Mouse (Mus musculus) CH12.LX (cell line): ENCODE data around the gene Pamr1. TPM values are rescaled to one million over a fixed set of nuclear protein-coding genes. Genes with fewer than 3 reads are reported as not detected.

Experiments used
- DNase-seq: peaks from one replicate; pipeline ENCODE4 v3.0.0-alpha.2; 2013; ENCODE audit errors: extremely low read depth
- H3K27ac ChIP-seq: 2 replicates; pipeline ENCODE4 v1.5.1; 2012; ENCODE audit warnings: low read depth, mild to moderate bottlenecking, control low read depth, moderate library complexity; ENCODE audit not compliant: insufficient read depth
- H3K27me3 ChIP-seq: replicated peaks from 2 replicates; pipeline ENCODE3; 2012; ENCODE audit warnings: inconsistent platforms
- H3K36me3 ChIP-seq, 2 experiments: replicated peaks in 1 of 2; 2 replicates each; pipeline versions ENCODE3 to v1.6.1; 2012; ENCODE audit warnings: inconsistent platforms in 1 of 2, low read length in 1 of 2, mild to moderate bottlenecking in 1 of 2, mixed read lengths in 1 of 2, moderate library complexity in 1 of 2; ENCODE audit not compliant: control insufficient read depth in 1 of 2, insufficient read depth in 1 of 2
- H3K4me1 ChIP-seq, 2 experiments: 2 replicates each; pipeline ENCODE4 v1.6.1; 2012; ENCODE audit warnings: inconsistent platforms in 1 of 2, moderate library complexity in 1 of 2; ENCODE audit not compliant: insufficient read depth in 2 of 2, control insufficient read depth in 1 of 2
- H3K4me2 ChIP-seq: 2 replicates; pipeline ENCODE4 v1.6.1; 2012; ENCODE audit warnings: low read depth, mild to moderate bottlenecking, control low read depth; ENCODE audit not compliant: poor library complexity, insufficient read depth, severe bottlenecking
- H3K4me3 ChIP-seq, 3 experiments: fragments of 150-350 bp in 1 of 3; sonication (generic) in 1 of 3; replicated peaks in 1 of 3; 2 replicates each; pipeline versions ENCODE3 to v1.5.1; 2011 to 2012; ENCODE audit warnings: low read depth in 2 of 3, low read length in 2 of 3, mild to moderate bottlenecking in 2 of 3, moderate library complexity in 2 of 3, control low read depth in 1 of 3, improper control_type of control experiment in 1 of 3, inconsistent platforms in 1 of 3, mixed read lengths in 1 of 3; ENCODE audit not compliant: poor library complexity in 1 of 3
- H3K79me2 ChIP-seq: replicated peaks from 2 replicates; pipeline ENCODE4 v1.6.1; 2012; ENCODE audit warnings: mild to moderate bottlenecking, moderate library complexity; ENCODE audit not compliant: control insufficient read depth, poor library complexity, insufficient read depth, severe bottlenecking; ENCODE audit errors: extremely low read depth
- H3K9ac ChIP-seq: 2 replicates; pipeline ENCODE4 v1.6.1; 2012; ENCODE audit warnings: low read depth, mild to moderate bottlenecking, control low read depth, moderate library complexity; ENCODE audit not compliant: insufficient read depth
- H3K9me3 ChIP-seq: replicated peaks from 2 replicates; pipeline ENCODE3; 2012; ENCODE audit warnings: low read length, inconsistent platforms, mixed read lengths
- CHD1 ChIP-seq: IDR thresholded peaks from 2 replicates; pipeline ENCODE4 v1.6.1; 2012; ENCODE audit warnings: low read depth, low read length, improper control_type of control experiment, inconsistent platforms
- E2F4 ChIP-seq: IDR thresholded peaks from 2 replicates; pipeline ENCODE4 v1.6.1; 2011; ENCODE audit warnings: low read depth, low read length, improper control_type of control experiment; ENCODE audit not compliant: insufficient replicate concordance
- EP300 ChIP-seq: IDR thresholded peaks from 2 replicates; pipeline ENCODE4 v1.6.1; 2011; ENCODE audit warnings: low read length, improper control_type of control experiment
- ETS1 ChIP-seq: conservative IDR thresholded peaks from 2 replicates; pipeline ENCODE4 v1.6.1; 2012; ENCODE audit warnings: low read depth, mild to moderate bottlenecking, inconsistent platforms, low read length, improper control_type of control experiment, moderate library complexity
- HCFC1 ChIP-seq: IDR thresholded peaks from 2 replicates; pipeline ENCODE4 v1.6.1; 2012; ENCODE audit warnings: low read depth, mild to moderate bottlenecking, inconsistent platforms, low read length, improper control_type of control experiment
- JUN ChIP-seq: IDR thresholded peaks from 2 replicates; pipeline ENCODE4 v1.6.1; 2011; ENCODE audit warnings: low read depth, mild to moderate bottlenecking, low read length, improper control_type of control experiment, moderate library complexity; ENCODE audit not compliant: insufficient read depth
- KAT2A ChIP-seq: IDR thresholded peaks from 2 replicates; pipeline ENCODE4 v1.6.1; 2012; ENCODE audit warnings: low read length, improper control_type of control experiment, inconsistent platforms; ENCODE audit not compliant: insufficient replicate concordance
- MAFK ChIP-seq: IDR thresholded peaks from 2 replicates; pipeline ENCODE4 v1.6.1; 2011; ENCODE audit warnings: low read length, improper control_type of control experiment; ENCODE audit not compliant: insufficient replicate concordance
- MAX ChIP-seq: IDR thresholded peaks from 2 replicates; pipeline ENCODE4 v1.6.1; 2011; ENCODE audit warnings: low read length, improper control_type of control experiment
- MAZ ChIP-seq: IDR thresholded peaks from 2 replicates; pipeline ENCODE4 v1.6.1; 2012; ENCODE audit warnings: low read depth, mild to moderate bottlenecking, inconsistent platforms, low read length, improper control_type of control experiment, moderate library complexity
- NELFE ChIP-seq: IDR thresholded peaks from 2 replicates; pipeline ENCODE4 v1.6.1; 2011; ENCODE audit warnings: low read depth, low read length, improper control_type of control experiment
- NRF1 ChIP-seq: IDR thresholded peaks from 2 replicates; pipeline ENCODE4 v1.6.1; 2014; ENCODE audit warnings: low read depth, mild to moderate bottlenecking, inconsistent platforms, low read length, improper control_type of control experiment, moderate library complexity
- POLR2A ChIP-seq: IDR thresholded peaks from 2 replicates; pipeline ENCODE4 v1.6.1; 2011; ENCODE audit warnings: low read depth, mild to moderate bottlenecking, improper control_type of control experiment, low read length
- POLR2AphosphoS2 ChIP-seq: IDR thresholded peaks from 2 replicates; pipeline ENCODE4 v1.6.1; 2011; ENCODE audit warnings: low read depth, low read length, improper control_type of control experiment
- RAD21 ChIP-seq: IDR thresholded peaks from 2 replicates; pipeline ENCODE4 v1.6.1; 2011; ENCODE audit warnings: low read depth, mild to moderate bottlenecking, low read length, improper control_type of control experiment, moderate library complexity
- RCOR1 ChIP-seq: conservative IDR thresholded peaks from 2 replicates; pipeline ENCODE4 v1.6.1; 2012; ENCODE audit warnings: low read depth, mild to moderate bottlenecking, inconsistent platforms, low read length, improper control_type of control experiment
- SIN3A ChIP-seq: IDR thresholded peaks from 2 replicates; pipeline ENCODE4 v1.6.1; 2012; ENCODE audit warnings: low read length, improper control_type of control experiment, inconsistent platforms
- SMC3 ChIP-seq: IDR thresholded peaks from 2 replicates; pipeline ENCODE4 v1.6.1; 2011; ENCODE audit warnings: low read depth, low read length, improper control_type of control experiment
- TBP ChIP-seq: conservative IDR thresholded peaks from 2 replicates; pipeline ENCODE4 v1.6.1; 2011; ENCODE audit warnings: low read depth, low read length, improper control_type of control experiment
- USF1 ChIP-seq: IDR thresholded peaks from 2 replicates; pipeline ENCODE4 v1.6.1; 2014; ENCODE audit warnings: low read depth, mild to moderate bottlenecking, inconsistent platforms, low read length, improper control_type of control experiment
- USF2 ChIP-seq: conservative IDR thresholded peaks from 2 replicates; pipeline ENCODE4 v1.6.1; 2011; ENCODE audit warnings: low read depth, low read length, improper control_type of control experiment
- ZC3H11A ChIP-seq: IDR thresholded peaks from 2 replicates; pipeline ENCODE4 v1.6.1; 2012; ENCODE audit warnings: low read depth, mild to moderate bottlenecking, inconsistent platforms, low read length, improper control_type of control experiment
- ZKSCAN1 ChIP-seq: IDR thresholded peaks from 2 replicates; pipeline ENCODE4 v1.6.1; 2012; ENCODE audit warnings: low read depth, inconsistent platforms, low read length, improper control_type of control experiment, borderline replicate concordance
- ZMIZ1 ChIP-seq: IDR thresholded peaks from 2 replicates; pipeline ENCODE4 v1.6.1; 2012; ENCODE audit warnings: low read depth, mild to moderate bottlenecking, inconsistent platforms, low read length, improper control_type of control experiment
- dilution Hi-C: fragments of 300-500 bp; cut with MboI; formaldehyde crosslinking; loops from 2 replicates; pipeline ENCODE4 v1.14.3; 2020; ENCODE audit warnings: low sequenced_read_pairs; ENCODE audit not compliant: extremely low pct_unique_long_range_greater_than_20kb, extremely low pct_ligation_motif_present
- in situ Hi-C: fragments of 300-500 bp; cut with MboI; formaldehyde crosslinking; loops from 3 replicates; pipeline ENCODE4 v1.14.3; 2019; ENCODE audit warnings: low sequenced_read_pairs, low pct_ligation_motif_present, low pct_unique_long_range_greater_than_20kb, mixed read lengths
- polyA plus RNA-seq: library from polyadenylated mRNA; unstranded; fragments of >175 nt; gene quantifications from 2 replicates; pipeline ENCODE4 v1.2.1, GENCODE M21; 2012; ENCODE audit warnings: low read depth; ENCODE audit not compliant: insufficient read length
- total RNA-seq, 2 experiments: library from RNA; depleted of rRNA; stranded (reverse); fragments of 300-350 nt in 1 of 2; fragments of >200 nt in 1 of 2; gene quantifications; 2 replicates each; pipeline ENCODE4 v1.2.3; 2012 to 2014

The Pamr1 gene
- total and polyA plus RNA-seq, 3 experiments: 0.08 to 0.28 (median 0.24) TPM

- Histone ChIP-seq H3K4me1 (peaks cover 0 to 7% of the 10 kb centered on the region in 2 experiments; a peak in 2 of 4 replicates), H3K27ac (no peak overlapping the region), H3K4me2 (no peak overlapping the region), H3K36me3 (no peaks in the 10 kb centered on the region), H3K79me2 (no peaks in the 10 kb centered on the region), H3K27me3 (no peaks in the 10 kb centered on the region), H3K9me3 (no peaks in the 10 kb centered on the region), H3K4me3 (no peak overlapping the region), H3K9ac (no peak overlapping the region)
- in situ Hi-C loops: no loop called here
- TF ChIP-seq POLR2A (no peak), KAT2A (no peak), USF1 (no peak), SIN3A (no peak), ZMIZ1 (no peak), MAX (no peak), POLR2AphosphoS2 (no peak), USF2 (no peak), JUN (no peak), E2F4 (no peak), CHD1 (no peak), HCFC1 (no peak), ZC3H11A (no peak)
- dilution Hi-C loops: no loop called here
- DNase-seq: no peak
Measured at GRCm38 (mm10) chr2:102507633-102508032, 42.2 kb upstream of the Pamr1 start.

DNA sequence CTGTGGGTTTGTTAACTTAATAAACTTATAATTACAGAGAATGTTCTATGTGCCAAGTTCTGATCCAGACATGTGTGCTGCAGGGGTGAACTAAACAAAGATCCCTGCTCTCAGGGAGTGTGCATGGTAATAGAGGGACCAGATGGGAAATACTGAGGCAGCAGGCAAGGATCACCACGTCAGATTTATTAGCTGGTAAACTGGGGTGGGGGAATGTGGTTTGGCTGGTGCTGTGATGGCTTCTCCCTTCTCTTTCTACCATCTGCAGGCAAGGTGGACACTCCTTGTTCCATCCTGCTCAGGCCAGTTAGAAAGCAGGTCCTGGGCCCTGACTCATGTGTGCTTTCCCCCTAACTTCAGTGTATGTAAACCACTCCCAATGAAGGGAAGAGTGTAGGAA lies 41.7 kb upstream of the Pamr1 start:
- dilution Hi-C loops: no loop called here
- no peak for DNase-seq

More for the DNA sequence above, 41.7 kb upstream of the Pamr1 start:
- H3K9me3 ChIP-seq: peaks cover 2% of the 10 kb centered on the region
- H3K9ac ChIP-seq: no peak overlapping the region
- H3K36me3 ChIP-seq: no peaks in the 10 kb centered on the region
- in situ Hi-C loops: no loop called here
- H3K79me2 ChIP-seq: no peaks in the 10 kb centered on the region
- H3K27ac ChIP-seq: no peak overlapping the region
- H3K4me1 ChIP-seq: peaks cover 0 to 7% of the 10 kb centered on the region in 2 experiments; a peak in 2 of 4 replicates
- no peak overlapping the region for H3K4me3 ChIP-seq
- H3K4me2 ChIP-seq: no peak overlapping the region
- TF ChIP-seq NELFE (no peak), SMC3 (no peak), ETS1 (no peak), MAFK (no peak), MAX (no peak), ZKSCAN1 (no peak), NRF1 (no peak), POLR2A (no peak), RAD21 (no peak), EP300 (no peak), HCFC1 (no peak), MAZ (no peak), TBP (no peak), SIN3A (no peak), RCOR1 (no peak)
- H3K27me3 ChIP-seq: no peaks in the 10 kb centered on the region
